Mouse (Mus musculus) myocyte (in vitro differentiated cells): ENCODE results near the gene Hist1h2bf.

Experiments
- CEBPB ChIP-seq: IDR thresholded peaks from 2 replicates; pipeline ENCODE4 v1.6.1; 2011; ENCODE audit warnings: mild to moderate bottlenecking, moderate library complexity; ENCODE audit not compliant: poor library complexity, insufficient read depth, severe bottlenecking
- E2F4 ChIP-seq: IDR thresholded peaks from one replicate; pipeline ENCODE4 v1.6.1; 2011; ENCODE audit warnings: mild to moderate bottlenecking, control low read depth, moderate library complexity; ENCODE audit not compliant: insufficient read depth
- MAX ChIP-seq: IDR thresholded peaks from one replicate; pipeline ENCODE4 v1.6.1; 2011; ENCODE audit warnings: low read depth, mild to moderate bottlenecking, control low read depth
- MYOG ChIP-seq, 3 experiments: IDR thresholded peaks; one replicate each; pipeline ENCODE4 v1.6.1; 2011; ENCODE audit warnings: control low read depth in 2 of 3, low read depth in 2 of 3, mild to moderate bottlenecking in 2 of 3; ENCODE audit not compliant: insufficient read length in 2 of 3, control insufficient read depth in 1 of 3, insufficient read depth in 1 of 3
- POLR2A ChIP-seq: IDR thresholded peaks from one replicate; pipeline ENCODE4 v1.6.1; 2011; ENCODE audit warnings: low read depth, mild to moderate bottlenecking, control low read depth, moderate library complexity; ENCODE audit not compliant: insufficient read length
- POLR2AphosphoS2 ChIP-seq: IDR thresholded peaks from one replicate; pipeline ENCODE4 v1.6.1; 2011; ENCODE audit warnings: low read depth, control low read depth; ENCODE audit not compliant: insufficient read length
- TCF12 ChIP-seq: IDR thresholded peaks from one replicate; pipeline ENCODE4 v1.6.1; 2011; ENCODE audit warnings: mild to moderate bottlenecking, control low read depth; ENCODE audit not compliant: poor library complexity, insufficient read depth, severe bottlenecking

DNA sequence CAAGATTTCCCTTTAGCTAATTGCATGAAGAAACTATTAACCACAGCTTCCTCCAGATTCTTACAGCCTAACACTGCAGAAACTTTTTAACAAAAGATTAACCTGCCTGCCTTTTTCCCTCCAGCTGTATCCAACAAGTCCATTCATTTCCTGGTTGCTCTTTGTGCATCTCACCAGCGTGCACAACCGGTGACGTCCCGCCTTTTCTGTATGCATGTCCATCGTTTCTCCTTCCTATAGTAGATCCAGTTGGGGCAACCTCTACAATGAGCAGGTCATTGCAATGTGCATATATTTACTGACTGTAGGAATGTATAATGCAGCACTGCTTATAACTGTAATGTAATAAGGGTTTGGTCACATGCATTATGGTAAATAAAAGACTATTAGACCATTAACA lies 50.0 kb downstream of the Hist1h2bf start:
- no peak for TF ChIP-seq POLR2AphosphoS2
- TF ChIP-seq POLR2A: no peak
- TF ChIP-seq MYOG (IDR thresholded peaks at IDR 0.05; ENCODE audit: control insufficient read depth in 1 of 3, insufficient read depth in 1 of 3, insufficient read length in 2 of 3, low read depth in 2 of 3): no peak
- TF ChIP-seq E2F4: no peak
- no peak for TF ChIP-seq MAX
- TF ChIP-seq CEBPB: no peak
- TF ChIP-seq TCF12: no peak
